Mouse (Mus musculus) MEL (cell line): Measurements from ENCODE around the gene Mss51.

Source experiments
- CTCF ChIP-seq, 3 experiments: IDR thresholded peaks in 2 of 3; conservative IDR thresholded peaks in 1 of 3; 2 replicates each; pipeline ENCODE4 v1.5.1; 2011 to 2012; ENCODE audit warnings: low read length in 3 of 3, low read depth in 2 of 3, mild to moderate bottlenecking in 2 of 3, improper control_type of control experiment in 1 of 3, inconsistent platforms in 1 of 3, mixed read lengths in 1 of 3, moderate library complexity in 1 of 3; ENCODE audit not compliant: control insufficient read depth in 1 of 3, insufficient read depth in 1 of 3, poor library complexity in 1 of 3, severe bottlenecking in 1 of 3
- ELF1 ChIP-seq: IDR thresholded peaks from 2 replicates; pipeline ENCODE4 v1.6.1; 2014; ENCODE audit warnings: low read depth, mild to moderate bottlenecking, inconsistent platforms, low read length, improper control_type of control experiment, moderate library complexity
- EP300 ChIP-seq, 2 experiments: IDR thresholded peaks; 2 replicates each; pipeline ENCODE4 v1.6.1; 2011; ENCODE audit warnings: improper control_type of control experiment in 2 of 2, low read length in 2 of 2, low read depth in 1 of 2, mild to moderate bottlenecking in 1 of 2
- GABPA ChIP-seq: IDR thresholded peaks from 2 replicates; pipeline ENCODE4 v1.6.1; 2012; ENCODE audit warnings: low read depth, mild to moderate bottlenecking, inconsistent platforms, low read length, improper control_type of control experiment, moderate library complexity
- JUND ChIP-seq: IDR thresholded peaks from 2 replicates; pipeline ENCODE4 v1.6.1; 2011; ENCODE audit warnings: low read depth, mild to moderate bottlenecking, improper control_type of control experiment, low read length
- MYC ChIP-seq: IDR thresholded peaks from 2 replicates; pipeline ENCODE4 v1.6.1; 2011; ENCODE audit warnings: low read depth, mild to moderate bottlenecking, low read length, improper control_type of control experiment, moderate library complexity
- NRF1 ChIP-seq: IDR thresholded peaks from 2 replicates; pipeline ENCODE4 v1.6.1; 2014; ENCODE audit warnings: low read depth, mild to moderate bottlenecking, inconsistent platforms, low read length, improper control_type of control experiment, moderate library complexity; ENCODE audit not compliant: poor library complexity, insufficient read depth, severe bottlenecking
- SIN3A ChIP-seq: IDR thresholded peaks from 2 replicates; pipeline ENCODE4 v1.6.1; 2012; ENCODE audit warnings: low read length, improper control_type of control experiment, inconsistent platforms
- TCF12 ChIP-seq: IDR thresholded peaks from 2 replicates; pipeline ENCODE4 v1.6.1; 2014; ENCODE audit warnings: low read depth, mild to moderate bottlenecking, inconsistent platforms, low read length, improper control_type of control experiment, moderate library complexity
- USF1 ChIP-seq: IDR thresholded peaks from 2 replicates; pipeline ENCODE4 v1.6.1; 2014; ENCODE audit warnings: low read depth, mild to moderate bottlenecking, inconsistent platforms, low read length, improper control_type of control experiment, moderate library complexity
- USF2 ChIP-seq, 2 experiments: IDR thresholded peaks; 2 replicates each; pipeline ENCODE4 v1.6.1; 2011 to 2012; ENCODE audit warnings: improper control_type of control experiment in 2 of 2, low read length in 2 of 2, borderline replicate concordance in 1 of 2, inconsistent platforms in 1 of 2, low read depth in 1 of 2, mild to moderate bottlenecking in 1 of 2; ENCODE audit not compliant: insufficient read depth in 1 of 2

- TF ChIP-seq EP300 (IDR thresholded peaks at IDR 0.05; ENCODE audit: low read depth in 1 of 2, low read length in 2 of 2) (no peak), JUND (no peak), ELF1 (no peak), NRF1 (no peak), SIN3A (no peak), MYC (no peak), GABPA (no peak), USF2 (IDR thresholded peaks at IDR 0.05; ENCODE audit: borderline replicate concordance in 1 of 2, insufficient read depth in 1 of 2, low read depth in 1 of 2, low read length in 2 of 2) (no peak), CTCF (IDR thresholded peaks at IDR 0.05 in 2 of 3, conservative IDR thresholded peaks at IDR 0.05 in 1 of 3; ENCODE audit: control insufficient read depth in 1 of 3, insufficient read depth in 1 of 3, low read depth in 2 of 3, low read length in 3 of 3, poor library complexity in 1 of 3, severe bottlenecking in 1 of 3) (no peak), USF1 (no peak), TCF12 (no peak)
Observed at GRCm38 (mm10) chr14:20486031-20486430, 10.7 kb downstream of the Mss51 start.
